Mouse (Mus musculus): Measurements from ENCODE around the gene Lim2.
"Not testable (repeated sequence)": the region's sequence is repeated elsewhere in the genome, so short reads cannot be mapped to it uniquely, and the experiment has no call there.

The Lim2 gene

DNA sequence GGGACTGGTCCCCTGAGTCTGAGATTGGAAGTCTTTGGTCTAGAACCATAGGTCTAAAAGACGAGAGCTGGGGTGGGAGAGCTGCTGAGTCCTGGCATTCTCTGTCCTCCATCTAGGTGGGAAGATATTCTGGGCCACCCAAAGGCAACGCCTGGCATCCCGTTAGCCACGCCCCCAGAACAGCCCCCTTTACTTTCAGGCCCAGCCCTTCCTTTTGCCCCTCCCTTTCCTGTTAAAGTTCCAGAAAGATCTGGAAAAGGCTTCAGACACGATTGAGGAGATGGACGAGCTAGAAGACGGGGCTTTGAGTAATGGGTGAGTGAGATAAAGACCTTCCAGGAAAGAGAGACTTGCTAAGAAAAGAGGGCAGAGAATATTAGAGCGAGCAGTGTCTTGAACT, at the start of gene Lim2:
Gene Lim2, plus strand, starts transcription at position 265 of the 400 bp plus-strand sequence.
- no peak for DNase-seq (ENCODE audit: extremely low read depth, low read depth)

DNA sequence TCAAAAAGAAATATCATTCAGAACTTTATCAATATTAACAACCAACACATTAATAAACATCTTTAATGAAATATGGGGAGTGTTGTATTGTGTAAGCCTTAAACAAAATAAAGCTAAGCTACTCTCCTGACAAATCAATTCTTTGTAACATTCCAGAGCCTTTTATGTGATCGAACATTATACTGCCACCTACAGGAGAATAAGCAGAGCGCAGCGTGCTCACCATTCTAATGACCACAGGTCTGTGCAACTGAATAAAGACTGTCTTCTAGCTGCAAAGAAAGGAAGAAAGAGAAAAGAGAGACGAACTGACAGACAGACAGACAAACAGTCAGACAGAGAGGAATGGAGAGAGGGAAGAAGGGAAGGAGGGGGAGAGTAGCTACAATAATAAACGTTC, 49.2 kb upstream of the Lim2 start:
- DNase-seq (ENCODE audit: extremely low read depth, low read depth), result peak; percentile 47

DNA sequence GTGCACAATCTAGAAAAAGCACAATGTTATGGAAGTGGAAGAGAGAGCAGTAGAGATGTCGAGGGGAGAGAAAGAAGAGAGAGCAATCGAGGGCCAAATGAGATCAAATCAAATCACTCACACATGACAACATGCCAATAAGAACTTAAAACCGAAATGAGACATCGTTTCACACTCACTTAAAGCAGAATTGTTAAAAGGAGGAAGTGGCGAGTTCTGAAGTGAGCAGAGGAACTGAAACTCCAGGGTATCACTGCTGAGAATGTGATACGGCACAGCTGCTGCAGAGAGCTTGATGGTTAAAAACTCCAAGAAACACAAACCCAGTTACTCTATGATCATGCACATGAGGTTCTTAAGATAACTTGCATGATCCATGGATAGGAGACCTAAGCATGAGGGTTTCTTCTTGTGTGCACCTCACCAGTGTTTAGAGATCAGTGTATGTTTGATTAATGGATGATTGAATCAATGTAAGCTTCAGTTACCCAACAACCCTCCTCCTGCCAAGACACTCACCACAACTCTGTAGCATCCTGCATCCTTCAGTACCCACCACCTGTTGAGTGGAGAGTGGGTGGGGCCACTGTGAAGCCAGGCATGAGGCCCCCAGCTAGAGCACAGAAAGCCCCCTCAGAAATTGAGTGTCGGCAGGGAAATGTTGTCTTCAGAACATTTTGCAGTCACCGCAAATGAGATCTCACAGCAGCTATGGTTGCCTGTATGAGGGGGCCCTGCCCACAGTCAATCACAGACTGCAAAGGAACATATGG, 34.9 kb upstream of the Lim2 start:
- DNase-seq (ENCODE audit: extremely low read depth, low read depth), result peak; percentile 80

DNA sequence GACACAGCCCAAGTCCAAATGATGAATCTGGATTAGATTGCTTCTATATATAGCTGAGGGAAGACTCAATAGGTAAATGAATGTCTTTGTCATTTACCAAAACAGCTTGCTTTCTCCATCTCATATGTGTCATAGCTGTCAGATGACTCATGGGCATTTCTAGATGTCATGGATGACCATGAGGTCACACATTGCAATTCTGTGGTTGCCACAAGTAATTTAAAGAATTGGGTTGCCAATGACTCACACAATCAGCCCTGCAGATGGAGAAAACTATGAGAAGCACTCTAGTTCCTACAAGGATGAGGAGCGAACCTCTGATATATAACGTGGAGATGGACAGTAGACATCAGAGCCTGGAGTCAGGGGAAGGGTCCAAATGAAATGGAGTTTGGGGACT, 28.0 kb upstream of the Lim2 start:
- DNase-seq (ENCODE audit: extremely low read depth, low read depth), result no peak

DNA sequence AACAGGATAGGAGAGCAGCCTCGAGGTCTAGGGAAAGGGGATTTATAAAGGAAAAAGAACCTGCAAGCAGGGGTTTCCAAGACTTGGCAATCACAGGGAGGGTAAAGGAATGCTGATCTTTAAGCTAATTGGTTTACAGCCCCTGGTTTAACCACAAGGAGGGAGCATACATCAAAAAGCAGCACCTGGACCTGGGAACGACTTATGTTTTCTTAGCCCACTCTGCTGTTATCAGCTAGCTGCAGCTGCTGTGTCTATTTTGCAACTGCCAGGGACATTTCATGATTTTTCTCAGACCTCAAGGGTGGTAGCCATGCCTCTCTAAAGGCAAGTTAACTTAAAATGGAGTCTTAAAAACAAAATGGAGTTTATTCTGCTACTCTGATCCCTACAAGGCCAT, 24.8 kb upstream of the Lim2 start:
- DNase-seq (ENCODE audit: extremely low read depth, low read depth), result peak; percentile 17

DNA sequence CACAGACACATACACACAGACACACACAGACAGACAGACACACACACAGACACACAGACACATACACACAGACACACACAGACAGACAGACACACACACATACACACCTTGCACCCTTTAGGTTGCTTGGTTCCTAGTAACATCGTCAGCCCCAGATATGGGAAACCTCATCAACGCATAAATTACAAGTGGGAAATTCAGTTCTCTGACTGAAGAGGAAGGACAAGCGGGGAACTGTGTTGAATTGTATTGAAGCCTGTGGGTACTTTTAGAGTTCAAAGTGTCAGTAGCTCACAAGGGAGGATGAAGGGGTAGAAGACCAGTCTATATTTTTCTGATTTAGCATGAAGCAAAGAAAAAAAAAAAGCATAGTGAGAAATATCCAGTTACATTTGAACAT, 19.9 kb upstream of the Lim2 start:
- DNase-seq (ENCODE audit: extremely low read depth, low read depth), result no peak

DNA sequence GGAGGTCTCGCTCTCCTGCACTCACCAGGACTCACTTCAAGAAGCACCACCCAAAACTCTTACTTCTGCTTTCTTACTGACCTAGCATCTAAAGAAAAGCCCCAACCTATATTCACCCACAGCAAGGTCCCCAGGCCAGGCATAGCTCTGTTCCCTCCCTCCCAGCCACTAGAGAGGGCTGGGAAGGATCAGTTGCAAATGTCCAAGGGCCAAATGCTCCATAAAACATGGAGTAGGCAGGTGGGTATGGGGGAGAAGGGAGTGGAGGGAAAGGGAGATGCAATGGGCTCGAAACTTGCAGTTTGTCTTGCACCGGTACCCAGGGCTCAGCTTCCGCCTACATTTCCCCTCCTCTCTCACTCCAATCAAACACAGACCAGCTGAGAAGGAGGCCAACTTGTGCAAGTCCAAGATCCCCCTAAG, 19.3 kb upstream of the Lim2 start, which contains the start of gene Siglecg:
Gene Siglecg, plus strand, starts transcription at position 74 of the 423 bp plus-strand sequence.
- DNase-seq (ENCODE audit: extremely low read depth, low read depth), result no peak

DNA sequence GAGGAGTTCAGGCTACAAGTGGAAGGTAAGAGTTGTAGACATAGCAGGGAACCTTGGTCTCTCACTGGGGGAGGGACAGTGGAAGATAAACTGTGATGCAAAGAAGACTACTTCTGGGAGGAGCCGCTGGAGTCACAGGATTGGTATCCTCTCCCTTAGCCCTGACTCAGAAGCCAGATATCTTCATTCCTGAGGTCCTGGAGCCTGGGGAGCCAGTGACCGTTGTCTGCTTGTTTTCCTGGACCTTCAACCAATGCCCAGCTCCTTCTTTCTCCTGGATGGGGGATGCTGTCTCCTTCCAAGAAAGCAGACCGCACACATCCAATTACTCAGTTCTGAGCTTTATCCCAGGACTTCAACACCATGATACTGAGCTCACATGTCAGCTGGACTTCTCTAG, 18.4 kb upstream of the Lim2 start:
- DNase-seq (ENCODE audit: extremely low read depth, low read depth), result no peak

DNA sequence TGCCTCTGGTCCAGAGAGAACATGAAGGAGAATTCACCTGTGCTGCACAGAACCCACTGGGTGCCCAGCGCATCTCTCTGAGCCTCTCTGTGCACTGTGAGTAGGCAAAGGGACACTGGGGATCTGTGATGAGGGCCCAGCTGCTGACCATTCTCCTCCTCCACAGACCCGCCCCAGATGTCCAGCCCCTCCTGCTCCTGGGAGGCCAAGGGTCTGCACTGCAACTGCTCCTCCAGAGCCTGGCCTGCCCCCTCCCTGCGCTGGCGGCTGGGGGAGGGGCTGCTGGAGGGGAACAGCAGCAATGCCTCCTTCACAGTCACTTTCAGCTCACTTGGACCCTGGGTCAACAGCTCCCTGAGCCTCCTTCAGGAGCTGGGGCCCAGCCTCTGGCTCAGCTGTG, 15.7 kb upstream of the Lim2 start:
- DNase-seq (ENCODE audit: extremely low read depth, low read depth), result not testable (repeated sequence)

DNA sequence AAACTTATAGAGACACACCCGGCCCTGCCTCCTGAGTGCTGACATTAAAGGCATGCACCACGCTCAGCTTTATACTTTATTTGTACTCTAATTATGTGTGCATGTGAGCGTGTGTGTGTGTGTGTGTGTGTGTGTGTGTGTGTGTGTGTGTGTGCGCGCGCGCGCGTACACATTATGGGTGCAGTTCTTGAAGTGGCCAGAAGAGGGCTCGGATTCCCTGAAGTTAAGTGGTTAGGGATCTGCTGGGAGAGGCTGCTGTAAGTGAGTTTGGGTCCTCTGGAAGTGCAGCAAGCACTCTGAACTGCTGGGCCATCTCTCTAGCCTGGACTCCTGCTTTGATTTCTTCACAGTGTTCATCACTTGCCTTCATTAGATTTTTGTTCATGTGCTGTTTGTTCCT, 10.2 kb upstream of the Lim2 start:
- DNase-seq (ENCODE audit: extremely low read depth, low read depth), result no peak

DNA sequence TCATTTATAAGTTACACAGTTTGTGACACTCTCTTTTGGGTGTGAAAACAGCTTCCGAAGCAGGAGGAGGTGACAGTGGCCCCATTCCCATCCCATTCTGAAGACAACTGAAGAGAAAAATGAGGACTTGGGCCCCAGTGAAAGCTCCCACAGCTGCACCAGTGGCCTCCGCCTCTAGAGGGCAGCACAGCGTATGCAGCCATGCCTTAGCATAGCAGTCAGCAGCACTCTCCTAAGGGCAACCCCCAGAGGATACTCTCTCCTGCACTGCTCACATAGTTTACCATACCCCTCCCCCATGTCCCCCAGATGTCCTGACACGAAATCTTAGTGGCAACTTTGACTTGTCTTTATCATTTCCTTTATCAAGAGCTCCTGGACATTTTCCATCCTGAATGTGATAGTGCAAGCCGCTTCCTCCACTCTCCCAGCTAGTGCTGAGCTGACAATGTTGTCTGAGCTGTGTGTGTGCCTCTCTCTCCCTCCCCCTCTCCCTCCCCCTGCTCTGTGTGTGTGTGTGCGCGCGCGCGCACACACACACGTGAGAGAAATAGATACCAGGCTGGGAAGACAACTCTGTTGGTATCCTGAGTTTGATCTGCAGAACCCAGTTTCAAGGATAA, 4.4 kb upstream of the Lim2 start:
- DNase-seq (ENCODE audit: extremely low read depth, low read depth), result peak; percentile 44

DNA sequence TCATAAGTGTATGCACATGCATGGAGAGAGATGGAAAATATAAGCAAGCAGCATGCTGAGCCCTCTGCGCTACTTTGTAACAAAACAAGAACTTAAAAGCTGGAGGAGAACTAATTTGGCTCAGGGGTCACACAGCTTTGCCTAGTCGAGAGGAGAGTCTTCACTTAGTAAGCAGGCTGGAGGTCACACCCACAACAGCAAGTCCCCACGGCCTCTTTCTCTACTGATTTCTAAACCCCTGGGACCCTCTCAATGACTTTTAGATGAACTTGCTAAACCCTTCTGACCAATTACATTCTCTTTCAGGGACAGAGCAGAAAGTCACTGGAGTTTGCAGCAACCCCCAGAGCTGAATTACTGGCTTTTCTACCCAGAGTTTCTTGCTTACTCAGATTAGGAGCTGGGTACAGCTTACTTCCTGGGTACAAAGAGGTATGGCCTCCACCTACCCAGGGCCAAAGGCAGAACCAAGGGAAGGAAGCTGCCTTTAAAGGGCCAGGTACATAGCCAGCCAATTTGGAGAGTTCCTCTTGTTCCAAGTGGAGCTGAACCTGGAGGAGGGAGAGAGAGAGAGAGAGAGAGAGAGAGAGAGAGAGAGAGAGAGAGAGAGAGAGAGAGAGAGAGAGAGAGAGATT, 3.4 kb upstream of the Lim2 start:
- DNase-seq (ENCODE audit: extremely low read depth, low read depth), result no peak

DNA sequence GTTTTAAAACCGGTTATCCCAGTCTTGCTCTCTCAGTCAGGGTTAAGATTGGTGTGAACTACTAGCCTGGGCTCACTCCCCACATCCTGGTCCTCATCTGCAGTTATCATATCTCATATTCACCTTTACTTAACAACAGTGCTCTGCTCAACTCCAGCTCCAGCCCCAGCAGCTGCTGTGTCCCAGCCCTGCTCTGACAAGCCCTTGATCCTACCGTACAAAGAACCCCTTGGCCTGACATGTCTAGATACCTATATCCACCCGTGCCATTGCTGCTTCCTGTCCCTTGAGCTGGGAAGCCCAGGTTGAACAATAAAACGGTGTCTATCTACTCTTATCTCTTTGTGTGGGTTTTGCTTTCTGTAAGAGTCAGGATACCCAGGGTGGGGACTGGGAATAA, 2.0 kb downstream of the Lim2 start:
- DNase-seq (ENCODE audit: extremely low read depth, low read depth), result no peak

DNA sequence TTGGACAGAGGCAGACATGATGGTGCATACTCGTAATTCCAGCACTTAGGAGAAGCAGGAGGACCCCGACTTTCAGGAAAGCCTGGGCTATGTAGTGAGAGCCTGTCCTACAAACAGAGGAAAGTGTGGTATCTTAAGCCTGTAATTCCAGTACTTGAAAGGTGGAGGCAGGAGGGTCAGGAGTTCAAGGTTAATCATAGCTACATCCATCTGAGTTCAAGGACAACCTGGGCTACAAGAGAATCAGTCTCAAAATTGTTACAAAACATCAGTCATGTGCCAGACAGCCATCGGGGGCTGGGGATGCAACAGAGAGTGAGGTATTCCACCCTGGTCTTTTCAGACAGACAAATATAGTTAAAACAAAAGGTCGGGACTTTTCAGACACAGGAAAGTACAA, 5.4 kb downstream of the Lim2 start:
- no peak for DNase-seq (ENCODE audit: extremely low read depth, low read depth)

DNA sequence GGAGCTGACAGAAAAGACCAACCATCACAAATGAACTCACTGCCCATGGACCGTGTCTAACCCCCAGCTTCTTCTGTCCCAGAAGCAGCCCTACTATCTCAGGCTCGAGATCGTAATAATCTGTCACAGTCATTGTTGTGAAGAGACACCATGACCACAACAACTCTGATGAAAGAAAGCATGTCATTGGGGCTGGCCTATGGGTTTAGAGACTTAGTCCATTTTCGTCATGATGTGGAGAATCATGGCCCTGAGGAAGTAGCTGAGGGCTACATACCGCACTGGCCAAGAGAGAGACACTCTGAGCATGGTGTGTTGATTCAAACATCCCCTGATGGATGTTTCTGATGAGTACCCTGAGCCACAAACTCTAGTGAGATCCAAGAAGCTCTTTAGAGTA, 7.2 kb downstream of the Lim2 start:
- no peak for DNase-seq (ENCODE audit: extremely low read depth, low read depth)

DNA sequence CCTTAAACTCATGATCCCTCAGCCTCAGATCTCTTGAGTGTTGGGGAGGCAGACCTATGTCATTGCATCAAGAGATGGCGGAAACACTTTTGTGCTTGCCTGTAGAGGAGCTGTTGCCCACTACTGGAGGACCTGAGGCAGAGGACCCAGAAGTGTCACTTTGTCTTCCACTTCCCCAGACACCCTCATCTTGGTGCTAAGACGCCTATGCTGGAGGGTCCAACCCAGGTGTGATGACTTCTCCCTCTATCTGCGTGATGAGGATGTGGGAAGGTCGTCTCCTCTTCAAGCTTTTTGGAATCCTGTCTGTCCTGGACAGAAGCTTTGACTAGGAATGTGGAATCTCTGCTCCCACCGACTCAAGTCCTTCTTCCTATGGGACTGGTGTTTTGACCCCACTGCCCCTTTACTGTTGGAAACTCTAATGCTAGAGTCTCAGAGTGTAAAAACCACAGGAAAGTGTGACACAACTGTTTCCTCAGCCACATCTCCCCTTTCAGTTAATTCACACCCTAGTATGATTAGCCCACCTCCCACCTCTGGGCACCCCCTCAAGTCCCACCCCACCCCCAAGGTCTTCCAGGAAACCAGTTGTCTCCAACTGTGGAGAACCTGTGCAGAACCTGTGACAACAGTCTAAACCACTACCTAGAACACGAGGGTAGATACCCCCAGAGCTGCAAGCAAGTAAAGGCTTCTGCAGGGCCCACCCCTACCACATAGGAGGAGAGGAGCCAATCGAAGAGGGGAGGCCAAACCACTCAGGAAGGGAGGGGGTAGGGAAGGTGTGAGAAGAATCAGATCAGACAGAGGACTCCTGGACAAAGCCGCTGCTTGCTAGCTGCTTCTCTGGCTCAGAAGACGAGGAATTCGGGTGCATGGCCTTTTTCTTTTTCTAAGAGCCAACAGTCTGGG, 9.1 kb downstream of the Lim2 start, which contains the start of gene Nkg7:
Gene Nkg7, plus strand, starts transcription at position 733 of the 915 bp plus-strand sequence.
- DNase-seq (ENCODE audit: extremely low read depth, low read depth), result no peak

DNA sequence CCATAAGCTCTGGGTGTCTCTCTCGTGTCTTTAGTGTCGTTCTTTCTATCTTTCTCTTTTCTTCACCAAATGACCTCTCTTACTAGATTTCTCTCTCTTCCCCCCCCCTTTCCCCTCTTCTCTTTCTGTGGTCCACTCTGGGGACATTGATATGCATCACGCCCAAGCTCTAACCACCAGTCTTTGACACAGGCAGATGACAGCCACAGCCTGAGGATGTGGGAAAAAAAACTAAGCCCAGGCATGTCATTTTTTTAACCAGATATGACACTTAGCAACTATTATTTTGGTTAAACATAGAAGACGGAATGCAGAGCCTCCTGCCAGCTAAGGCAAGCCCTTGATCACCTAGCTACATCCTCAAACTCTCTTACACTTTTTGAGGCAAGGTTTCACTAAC, 11.1 kb downstream of the Lim2 start:
- no peak for DNase-seq (ENCODE audit: extremely low read depth, low read depth)

DNA sequence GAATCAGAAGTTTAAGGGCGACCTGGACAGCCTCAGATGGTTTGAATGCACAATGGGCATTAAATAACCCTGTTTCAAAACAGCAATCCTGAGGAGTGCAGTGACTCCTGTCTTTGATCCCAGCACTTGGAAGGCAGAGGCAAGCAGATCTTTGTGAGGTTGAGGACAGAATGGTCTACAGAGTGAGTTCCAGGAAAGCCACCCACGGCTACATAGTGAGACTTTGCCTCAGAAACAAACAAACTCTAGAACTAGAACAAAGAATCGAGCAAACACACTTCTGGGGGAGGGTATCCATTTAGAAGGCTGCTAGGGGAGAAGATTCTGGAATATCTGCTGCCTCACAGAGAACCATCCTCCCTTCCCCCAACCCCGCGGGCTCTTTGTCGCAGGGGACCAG, 13.0 kb downstream of the Lim2 start, which contains the start of gene Cldnd2:
Gene Cldnd2, plus strand, starts transcription at position 301 of the 400 bp plus-strand sequence.
- DNase-seq (ENCODE audit: extremely low read depth, low read depth), result no peak

DNA sequence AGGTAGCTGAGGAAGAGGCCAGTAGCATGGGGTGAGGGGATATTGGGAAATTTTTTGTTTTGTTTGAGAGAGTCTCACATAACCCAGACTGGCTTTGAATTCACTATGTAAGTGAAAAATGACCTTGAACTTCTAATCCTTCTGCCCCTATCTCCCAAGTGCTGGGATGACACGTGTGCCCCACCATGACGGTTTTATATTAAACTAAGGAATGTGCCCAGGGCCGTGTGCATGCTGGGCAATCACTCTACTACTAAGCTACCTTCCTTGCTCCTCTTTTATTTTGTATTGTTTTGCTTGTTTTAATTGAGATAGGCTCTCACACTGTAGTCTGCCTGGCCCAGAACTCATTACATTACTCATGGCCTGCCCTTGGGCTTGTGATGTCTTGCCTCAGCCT, 13.6 kb downstream of the Lim2 start:
- no peak for DNase-seq (ENCODE audit: extremely low read depth, low read depth)

DNA sequence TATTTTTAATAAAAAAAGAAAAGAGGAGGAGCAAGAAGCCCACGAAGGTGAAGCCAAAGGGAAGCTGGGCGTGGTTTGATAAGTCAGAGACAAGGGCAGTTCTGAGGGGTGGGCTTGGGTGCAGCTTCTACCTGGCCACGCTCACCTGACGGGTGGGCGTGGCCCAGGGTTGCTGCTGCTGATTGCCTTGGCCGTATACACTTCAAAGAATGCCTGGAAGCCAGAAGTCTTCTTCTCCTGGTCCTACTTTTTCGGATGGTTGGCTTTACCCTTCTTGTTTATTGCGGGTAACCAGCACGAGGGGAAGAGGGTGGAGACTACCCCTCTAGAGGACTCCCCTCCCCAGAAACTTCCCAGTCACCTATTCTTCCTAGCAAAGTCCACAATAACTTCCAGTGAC, 15.2 kb downstream of the Lim2 start:
- DNase-seq (ENCODE audit: extremely low read depth, low read depth), result no peak
